Mouse (Mus musculus) gastrocnemius, postnatal 25 days (tissue): ENCODE measurements around the gene Ndfip2. TPM values are rescaled to one million over a fixed set of nuclear protein-coding genes. Genes with fewer than 3 reads are reported as not detected.

Experiments used
- DNase-seq: peaks from one replicate; pipeline ENCODE4 v3.0.0; 2022
- total RNA-seq, 2 experiments: library from RNA; stranded (reverse); gene quantifications; 1 replicate in 1 of 2; 2 replicates in 1 of 2; pipeline ENCODE4 v1.2.3; 2021

The Ndfip2 gene
- total RNA-seq, 2 experiments from 2014 or later, result 13.2 to 13.3 TPM

DNA sequence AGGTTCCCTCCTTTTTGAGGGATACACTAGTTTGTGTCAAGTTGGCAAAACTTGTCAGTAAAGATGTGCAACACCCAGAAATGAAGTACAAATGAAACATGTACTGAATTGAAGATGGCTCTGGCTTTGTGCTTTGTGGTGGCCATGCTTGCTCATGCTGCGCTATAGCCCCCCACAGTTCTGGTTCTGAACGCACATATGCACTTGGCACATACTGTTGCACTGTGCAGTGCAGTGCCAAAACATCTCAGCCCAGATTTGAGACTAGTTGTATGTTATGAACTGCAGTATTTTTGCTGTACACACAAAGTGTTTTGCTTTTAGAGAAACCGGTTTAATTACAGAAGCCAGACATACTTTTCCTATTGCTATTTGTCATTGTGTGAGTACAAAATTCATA, 25.7 kb downstream of the Ndfip2 start:
- DNase-seq, result no peak

DNA sequence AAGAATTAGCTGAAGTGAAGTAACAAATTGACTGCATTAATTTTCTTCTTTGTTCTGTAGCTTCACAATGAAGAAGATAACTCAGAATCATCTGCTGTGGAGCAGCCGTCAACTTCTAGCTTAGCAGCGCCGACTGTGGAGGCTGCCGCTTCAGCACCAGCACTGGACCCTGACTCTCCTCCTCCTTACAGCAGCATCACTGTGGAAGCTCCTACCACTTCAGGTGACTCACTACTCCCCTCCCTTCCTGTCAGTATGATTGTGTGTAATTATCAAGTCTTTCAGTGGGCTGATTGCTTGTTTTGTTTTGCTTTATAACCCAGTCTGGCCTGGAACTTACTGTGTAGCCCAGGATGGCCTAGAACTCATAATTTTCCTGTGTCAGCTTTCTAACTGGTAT, 29.2 kb downstream of the Ndfip2 start:
- no peak for DNase-seq

DNA sequence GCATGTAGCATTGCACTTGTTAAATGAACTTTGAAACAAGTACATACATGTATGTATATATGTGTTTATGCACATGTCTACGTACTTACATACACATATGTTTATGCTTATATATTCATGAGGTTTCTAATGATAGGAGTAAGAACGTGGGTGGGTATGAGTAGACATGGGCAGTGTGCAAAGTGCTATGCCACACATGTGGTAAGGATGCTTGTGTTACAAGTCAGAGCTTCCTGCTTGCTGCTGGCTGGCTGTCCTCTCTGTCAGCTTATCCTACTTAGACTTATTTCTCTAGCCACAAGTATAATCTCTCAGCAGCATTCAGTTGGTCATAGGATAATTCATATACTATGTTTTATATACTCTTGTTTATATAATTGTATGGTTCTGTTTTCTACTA, 29.6 kb downstream of the Ndfip2 start:
- no peak for DNase-seq

DNA sequence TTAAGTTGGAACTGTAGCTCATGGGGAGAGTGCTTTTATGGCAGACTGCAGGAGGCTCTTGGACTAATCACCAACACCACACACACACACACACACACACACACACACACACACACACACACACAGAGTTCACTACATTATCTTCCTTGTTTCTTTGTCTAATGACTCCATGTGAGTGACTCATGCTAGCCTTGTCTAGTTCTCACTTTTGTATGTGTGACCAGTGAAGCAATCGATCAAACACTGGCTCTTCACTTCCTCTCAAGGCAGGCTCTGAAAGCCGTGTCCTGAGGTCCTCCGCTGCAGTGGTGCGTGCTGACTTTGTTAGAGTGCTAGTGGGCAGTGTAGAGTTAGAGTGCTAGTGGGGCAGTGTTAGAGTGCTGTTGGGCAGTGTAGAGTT, 30.2 kb downstream of the Ndfip2 start:
- peak; percentile 7 for DNase-seq

DNA sequence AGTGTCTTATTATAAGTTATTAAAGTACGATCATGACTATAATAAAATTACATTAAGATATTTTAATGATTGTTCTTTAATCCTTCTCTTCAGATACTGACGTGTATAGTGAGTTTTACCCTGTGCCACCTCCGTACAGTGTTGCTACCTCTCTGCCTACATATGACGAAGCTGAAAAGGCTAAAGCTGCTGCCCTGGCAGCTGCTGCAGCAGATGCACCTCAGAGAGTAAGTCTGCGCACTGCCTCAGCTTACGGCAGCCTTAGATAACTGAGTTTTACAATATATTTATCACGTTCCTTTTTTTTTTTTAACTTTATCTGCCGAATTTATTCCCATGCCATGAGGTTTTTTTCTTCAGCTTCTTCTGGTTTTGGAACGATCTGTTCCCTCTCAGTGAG, 33.8 kb downstream of the Ndfip2 start:
- no peak for DNase-seq

DNA sequence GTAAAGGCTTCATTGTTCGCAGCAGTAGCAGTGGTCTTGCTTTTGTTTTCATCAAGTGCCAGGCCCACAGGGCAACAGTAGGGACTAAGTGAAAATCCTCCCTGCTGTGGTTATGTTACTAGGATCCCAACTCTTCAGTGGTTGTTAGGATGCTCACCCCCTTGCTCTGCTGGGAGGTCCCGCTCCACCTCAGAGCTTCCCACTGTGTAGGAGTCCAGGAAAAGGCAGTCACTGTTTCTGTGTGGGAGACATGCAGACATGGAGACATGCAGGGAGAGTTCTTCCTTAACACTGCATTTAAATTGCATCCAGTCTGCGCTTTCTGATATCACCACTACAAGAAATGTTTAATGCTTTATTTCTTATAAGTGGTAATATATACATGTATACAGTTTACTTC, 35.4 kb downstream of the Ndfip2 start:
- no peak for DNase-seq

DNA sequence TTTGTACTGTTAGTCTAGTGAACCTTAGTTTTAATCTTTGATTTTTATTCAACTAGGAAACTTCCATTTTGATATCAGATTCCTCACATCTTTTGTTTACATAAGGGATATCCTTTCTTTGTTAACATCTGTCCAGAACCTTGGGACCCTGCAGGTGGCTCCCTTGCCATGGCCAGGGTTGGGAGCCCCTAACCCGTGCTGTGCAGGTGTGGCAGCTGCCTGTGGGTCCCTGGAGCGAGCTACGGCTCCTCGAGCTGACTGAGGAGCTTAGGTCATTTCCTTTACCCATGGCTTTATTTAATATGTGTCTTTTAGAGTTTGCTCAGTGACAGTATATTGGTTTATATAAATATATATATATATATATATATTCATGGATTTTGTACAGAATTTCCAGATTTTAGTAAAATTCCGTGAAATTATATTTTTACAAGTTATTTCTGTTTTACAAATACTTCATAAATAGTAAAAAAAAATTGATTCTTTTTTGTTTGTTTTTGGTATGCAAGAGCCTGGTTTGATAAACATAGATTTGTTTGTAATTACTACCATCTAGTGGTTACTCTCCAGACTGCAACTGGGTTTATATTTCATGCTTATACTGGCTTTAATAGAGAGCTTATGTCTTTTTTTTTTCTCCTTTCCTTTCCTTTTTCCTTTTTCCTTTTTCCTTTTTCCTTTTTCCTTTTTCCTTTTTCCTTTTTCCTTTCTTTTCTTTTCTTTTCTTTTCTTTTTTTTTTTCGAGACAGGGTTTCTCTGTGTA, 37.6 kb downstream of the Ndfip2 start:
- no peak for DNase-seq

DNA sequence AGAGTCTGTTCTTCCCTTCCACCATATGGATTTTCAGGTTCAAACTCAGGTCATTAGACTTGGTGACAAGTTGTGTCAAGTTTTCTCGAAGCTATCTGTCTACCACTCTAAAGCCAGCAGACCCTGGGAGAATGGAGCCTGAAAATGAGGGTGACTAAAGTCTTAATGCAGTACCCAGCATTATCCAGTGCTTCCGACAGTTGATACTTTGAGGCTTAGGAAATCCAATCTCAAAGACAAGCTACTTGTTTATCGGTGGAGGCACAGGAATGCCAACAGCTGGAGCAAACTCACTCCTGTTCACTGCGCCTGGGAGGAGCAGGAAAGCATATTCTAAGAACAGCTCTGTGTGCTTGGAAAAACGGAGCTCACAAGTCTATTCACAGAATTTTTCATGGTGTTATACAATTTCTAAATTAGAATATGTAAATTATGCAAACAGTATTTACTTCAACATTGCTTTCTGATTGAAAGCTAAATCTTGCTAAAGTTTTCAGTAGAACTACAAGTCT, 41.4 kb downstream of the Ndfip2 start:
- DNase-seq, result no peak

DNA sequence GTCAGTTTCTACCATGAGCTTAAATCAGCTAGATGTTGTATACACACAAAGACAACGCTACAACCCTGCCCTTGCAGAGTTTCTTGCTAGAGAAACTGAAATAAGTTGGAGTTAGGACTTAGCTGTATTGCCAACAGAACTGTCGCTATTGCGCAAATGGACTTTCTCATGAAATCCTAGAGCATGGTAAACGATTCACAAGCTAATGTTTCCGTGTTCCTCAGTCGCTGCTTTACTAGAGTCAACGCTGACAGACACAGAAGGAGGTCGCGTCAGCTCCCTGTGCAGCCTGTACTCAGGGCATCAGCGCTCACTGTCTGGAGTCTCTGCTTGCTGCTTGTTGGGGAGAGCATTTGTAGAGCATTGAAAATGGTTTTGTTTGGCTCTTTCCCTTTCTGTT, 42.2 kb downstream of the Ndfip2 start:
- no peak for DNase-seq

DNA sequence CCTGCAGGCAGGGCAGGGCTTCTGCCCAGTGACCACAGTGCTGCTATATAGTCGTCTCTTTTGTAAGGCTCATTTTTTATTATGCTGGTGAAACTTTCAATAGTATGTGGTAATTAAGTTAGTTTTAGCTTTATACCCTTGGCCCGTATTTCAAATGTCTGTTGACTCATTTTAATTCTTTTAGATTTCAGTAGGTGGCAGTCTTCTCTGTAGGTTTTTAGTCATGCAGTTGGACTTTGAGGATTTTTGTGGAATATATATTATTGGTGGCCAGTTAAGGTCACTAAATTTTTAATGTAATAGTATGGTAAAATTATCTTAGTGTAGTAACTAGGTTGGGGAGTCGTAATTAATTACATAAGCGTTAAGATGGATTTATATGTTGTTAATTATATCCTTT, 44.3 kb downstream of the Ndfip2 start:
- DNase-seq, result no peak

DNA sequence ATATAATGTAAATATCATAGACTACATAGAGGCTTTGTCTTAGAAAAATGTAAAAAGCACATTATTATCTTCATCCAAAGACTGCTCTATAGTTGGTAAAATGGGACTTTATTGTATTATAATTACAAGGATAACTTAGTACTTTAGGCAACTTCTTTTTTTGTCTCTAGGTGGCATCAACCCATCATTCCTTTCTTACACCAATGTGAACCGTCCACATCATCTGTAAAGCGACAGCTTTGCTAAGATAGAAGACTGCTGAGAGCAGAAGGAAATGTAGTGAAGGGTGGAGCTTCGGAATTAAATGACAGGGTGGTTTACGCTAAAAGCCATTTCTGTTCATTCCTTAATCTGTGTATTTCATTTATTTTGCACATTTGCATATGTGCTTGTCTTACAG, 49.3 kb downstream of the Ndfip2 start:
- no peak for DNase-seq

DNA sequence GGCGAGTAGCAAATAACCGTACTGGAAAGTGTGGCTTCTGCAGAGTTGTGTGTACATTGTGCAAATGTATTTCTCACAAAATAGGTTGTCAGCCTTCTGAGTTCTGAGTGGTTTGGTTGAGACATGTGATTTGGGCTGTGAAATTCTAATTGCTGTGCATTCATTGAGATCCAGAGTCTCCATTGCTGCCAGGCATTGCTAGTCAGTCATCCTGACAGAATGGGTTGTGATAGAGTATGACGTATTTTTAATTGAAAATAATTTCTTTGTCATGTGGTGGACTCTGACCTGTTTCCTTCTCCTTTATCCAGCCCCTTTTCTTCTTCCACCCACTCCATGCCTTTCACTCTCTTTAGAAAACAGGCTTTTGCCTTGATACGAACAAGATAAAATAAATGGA, 54.0 kb downstream of the Ndfip2 start:
- no peak for DNase-seq

DNA sequence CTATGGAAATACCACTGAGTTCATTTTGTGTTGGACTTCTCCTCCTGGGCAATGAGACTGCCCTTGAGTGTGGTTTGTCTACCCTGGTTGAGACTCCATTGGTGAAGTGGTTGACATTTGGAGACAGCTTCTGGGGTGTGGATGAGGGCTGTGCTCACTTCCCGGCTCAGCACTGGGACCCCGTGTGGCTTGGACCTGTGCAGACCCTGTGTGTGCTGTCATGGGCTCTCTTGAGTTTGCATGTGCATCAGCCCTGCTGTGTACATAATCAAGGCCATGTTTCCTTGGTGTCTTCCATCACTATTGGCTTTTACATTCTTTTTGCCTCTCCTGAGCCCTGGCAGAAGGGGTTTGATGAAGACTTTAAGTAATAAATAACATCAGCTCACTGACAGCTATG, 54.6 kb downstream of the Ndfip2 start:
- no peak for DNase-seq

DNA sequence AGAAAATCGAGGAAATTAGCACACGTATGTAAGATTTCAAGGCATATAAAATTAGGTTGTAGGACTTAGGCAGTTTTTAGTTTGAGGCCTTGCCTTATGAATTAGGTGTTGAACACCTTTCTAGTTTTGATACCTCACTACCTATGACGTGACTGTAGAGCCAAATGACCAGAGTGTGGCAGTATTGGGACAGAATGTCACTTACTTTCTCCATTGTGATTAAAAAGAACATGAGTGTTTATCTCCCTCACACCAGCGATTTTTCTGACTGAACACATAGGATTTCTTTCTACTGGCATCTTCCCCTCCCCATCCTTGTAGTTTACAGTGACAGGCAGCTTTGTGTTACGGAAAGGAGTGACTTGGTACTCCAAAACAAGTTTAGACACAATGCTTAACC, 55.5 kb downstream of the Ndfip2 start:
- no peak for DNase-seq

DNA sequence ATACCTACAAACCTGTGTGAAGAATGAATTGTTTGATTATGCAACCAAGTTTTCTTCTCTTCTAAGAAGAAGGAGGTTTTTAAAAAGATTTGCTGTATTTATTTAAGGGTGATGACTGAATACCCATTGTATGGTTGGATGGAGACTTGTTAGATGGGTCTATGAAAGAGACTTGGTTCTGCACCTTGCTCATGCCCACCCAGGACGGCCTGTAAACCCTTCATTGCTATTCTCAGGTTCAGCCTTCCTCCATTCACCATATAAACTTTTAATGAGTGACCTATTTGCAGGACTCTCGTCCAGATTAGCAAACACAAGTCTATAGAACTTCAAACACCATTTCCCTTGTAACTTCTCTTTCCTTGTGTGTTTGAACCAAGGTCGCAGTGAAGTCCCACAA, 63.3 kb downstream of the Ndfip2 start:
- DNase-seq, result no peak

DNA sequence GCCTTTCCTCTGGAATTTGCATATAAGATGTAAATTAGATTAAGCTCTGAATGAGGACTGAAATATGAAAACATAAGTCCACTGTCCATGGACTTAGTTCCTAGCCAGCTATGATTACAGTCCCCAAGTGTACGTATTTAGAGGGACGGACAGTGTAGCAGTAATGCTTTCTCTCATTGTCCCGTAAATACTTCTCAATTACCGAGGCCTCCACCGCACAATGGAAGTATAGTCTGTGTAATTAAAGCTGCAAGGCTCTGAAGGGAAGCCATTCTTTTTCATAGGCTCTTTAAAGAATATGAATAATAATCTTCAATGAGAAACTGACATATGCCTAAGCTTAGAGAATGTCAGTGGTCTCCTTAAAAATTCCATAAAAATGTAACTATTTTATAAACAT, 64.5 kb downstream of the Ndfip2 start:
- no peak for DNase-seq

DNA sequence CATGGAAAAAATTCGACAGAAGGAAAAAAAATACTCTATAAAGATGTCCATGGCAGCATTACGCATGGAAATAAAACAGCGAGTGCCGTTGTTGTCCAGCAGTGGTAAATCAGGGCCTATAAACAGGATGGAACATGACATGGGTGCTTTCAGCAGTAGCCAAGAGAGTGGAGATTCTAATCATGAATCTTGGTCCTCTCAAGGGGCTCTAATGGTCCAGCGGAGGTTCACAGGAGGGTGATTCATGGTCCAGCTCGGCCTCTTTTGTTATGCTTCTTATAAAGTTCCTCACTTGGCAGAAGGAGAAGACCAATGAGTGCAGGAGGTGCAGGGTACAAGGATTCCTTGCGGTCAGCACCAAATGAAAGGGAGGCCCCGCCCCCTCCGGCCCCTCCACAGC, 65.1 kb downstream of the Ndfip2 start:
- DNase-seq, result no peak

DNA sequence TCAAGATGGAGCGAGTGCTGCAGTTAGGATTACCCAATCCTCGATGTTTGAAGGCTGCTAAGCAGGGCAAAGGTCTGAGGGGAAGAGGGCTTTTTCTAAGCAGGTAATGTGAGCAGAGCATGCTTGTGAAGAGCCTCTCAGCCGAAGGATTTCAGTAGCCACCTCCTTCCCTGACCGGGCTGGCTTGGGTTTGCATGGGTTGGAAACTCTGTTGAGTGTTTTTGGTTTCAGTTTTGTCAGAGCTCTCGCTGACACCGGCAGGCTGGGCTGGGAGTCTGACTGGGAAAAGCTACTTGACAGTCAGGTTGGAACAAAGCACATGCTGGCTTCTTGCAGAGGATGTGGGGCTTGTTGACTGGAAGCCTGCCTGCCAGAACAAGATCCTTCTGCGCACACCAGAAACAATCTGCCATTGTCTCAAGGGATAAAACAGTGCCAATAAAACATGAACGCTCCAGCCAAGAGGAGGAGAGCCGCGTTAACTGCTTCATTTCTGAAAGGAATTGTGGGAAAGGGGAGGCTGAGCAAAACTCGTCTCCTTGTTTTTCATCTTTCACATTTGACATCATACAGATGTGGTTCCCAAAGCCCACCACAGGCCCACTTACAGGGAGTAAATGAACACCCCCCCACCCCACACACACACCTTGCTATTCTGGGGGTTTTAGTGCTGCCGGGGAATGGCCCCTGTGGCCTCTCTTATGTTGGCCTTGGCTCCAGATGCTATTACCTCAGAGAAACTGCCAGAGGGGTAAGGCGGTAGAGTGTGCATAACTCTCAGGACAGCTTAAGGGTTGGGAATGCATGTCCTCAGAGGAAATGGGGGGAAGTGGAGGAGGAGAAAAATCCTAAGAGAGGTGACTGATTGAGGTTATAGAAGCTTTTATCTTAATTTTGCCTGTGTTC, 70.3 kb downstream of the Ndfip2 start:
- peak; percentile 84 for DNase-seq

DNA sequence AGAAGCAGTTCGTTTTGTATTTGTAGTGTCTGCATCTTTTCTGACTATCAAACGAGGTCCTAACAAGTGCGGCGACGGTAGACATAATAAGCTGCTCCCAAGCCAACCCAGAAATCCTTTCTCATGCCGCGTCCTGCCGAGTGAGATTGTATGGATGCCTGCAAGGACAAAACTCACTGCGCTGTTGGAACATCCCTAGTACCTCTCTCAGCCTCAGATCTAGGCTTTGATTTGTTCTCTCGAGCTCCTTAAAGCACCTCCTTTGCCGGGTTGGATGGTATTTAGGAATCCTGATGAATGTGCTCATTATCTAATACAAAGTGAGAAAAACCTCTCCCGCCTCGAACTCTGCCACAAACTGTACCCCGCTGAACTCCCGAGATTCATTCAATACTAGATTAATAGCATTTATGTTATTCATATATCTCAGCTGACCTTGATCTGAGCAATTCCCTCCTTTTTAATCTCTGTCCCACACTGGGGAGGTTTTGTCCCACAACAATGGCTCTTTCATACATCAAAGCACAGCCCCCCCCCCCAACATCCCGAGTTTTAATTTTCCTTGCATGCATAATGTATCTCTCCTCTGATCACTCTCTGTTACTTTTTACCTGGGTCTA, 75.2 kb downstream of the Ndfip2 start:
- DNase-seq, result no peak

DNA sequence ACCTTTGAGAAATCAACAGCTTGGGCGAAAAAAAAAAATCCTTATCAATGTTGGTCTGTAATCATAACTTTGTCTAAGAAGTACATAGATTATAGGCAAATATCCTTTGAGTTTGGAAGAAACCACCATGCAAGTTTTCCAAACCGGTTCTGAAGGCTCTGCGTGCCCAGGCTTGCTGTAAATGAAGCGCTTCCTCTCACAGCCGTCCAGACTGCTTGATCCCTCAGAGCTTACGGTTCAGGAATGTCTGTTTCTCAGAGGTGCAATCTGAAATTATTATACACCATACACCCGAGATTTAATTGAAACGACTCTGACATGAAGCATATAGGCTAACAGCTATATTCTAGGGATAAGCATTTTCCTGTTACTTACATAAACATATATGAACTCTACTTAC, 83.4 kb downstream of the Ndfip2 start:
- no peak for DNase-seq

DNA sequence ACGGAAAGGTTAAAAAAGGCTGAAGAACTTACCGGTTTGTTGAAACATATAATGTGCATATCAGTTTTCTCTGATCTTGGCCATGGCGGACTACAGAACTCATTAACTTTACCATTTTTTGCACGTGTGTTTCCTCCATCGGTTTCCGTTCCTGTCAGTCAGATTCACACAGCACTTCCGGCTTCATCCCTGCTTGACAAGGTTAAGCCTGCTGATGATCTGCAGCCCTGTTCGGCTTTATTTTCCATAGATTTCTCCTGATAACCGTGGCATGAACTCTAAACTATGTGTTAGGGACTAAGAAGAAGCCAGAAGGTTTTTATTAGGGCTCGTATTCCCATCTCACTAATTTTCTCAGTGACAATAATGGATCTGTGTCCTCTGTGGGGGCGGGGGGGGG, 95.7 kb downstream of the Ndfip2 start:
- DNase-seq, result no peak
